Mouse (Mus musculus): Measurements from ENCODE around the gene Cacna2d3. TPM values are rescaled to one million over a fixed set of nuclear protein-coding genes. Genes with fewer than 3 reads are reported as not detected.

Gene Cacna2d3
- polyA plus RNA-seq, 1 experiment from 2014 or later, result 19.1 TPM

- no peaks in the 10 kb centered on the region for H3K4me1 ChIP-seq (ENCODE audit: control insufficient read depth, insufficient read depth, low read length)
- H3K27me3 ChIP-seq (ENCODE audit: control insufficient read depth, insufficient read depth, low read length), result peaks cover 44% of the 10 kb centered on the region
- H3K4me2 ChIP-seq (ENCODE audit: low read depth), result peak overlapping the region; percentile 98
- H3K9me3 ChIP-seq (ENCODE audit: control insufficient read depth, low read length), result no peaks in the 10 kb centered on the region
- DNase-seq (ENCODE audit: low spot score) (peak; percentile 76), ATAC-seq (ENCODE audit: insufficient read depth, low FRiP score, low TSS enrichment) (peak; percentile 73)
- peak overlapping the region; percentile 76 for H3K27ac ChIP-seq (ENCODE audit: low read depth, low read length)
- H3K9ac ChIP-seq (ENCODE audit: low read length), result peak overlapping the region; percentile 75
- H3K4me3 ChIP-seq (ENCODE audit: low read depth, low read length), result peak overlapping the region; percentile 68
- WGBS, result under 1% methylated on average over 76 of the region's 76 CpGs
- H3K36me3 ChIP-seq (ENCODE audit: control insufficient read depth, insufficient read depth, low read length), result no peaks in the 10 kb centered on the region
Measured at GRCm38 (mm10) chr14:29722386-29723221, 940 bp upstream of the Cacna2d3 start.

- H3K9ac ChIP-seq (ENCODE audit: low read length), result peak overlapping the region; percentile 75
- H3K4me1 ChIP-seq (ENCODE audit: control insufficient read depth, insufficient read depth, low read length), result no peaks in the 10 kb centered on the region
- H3K27me3 ChIP-seq (ENCODE audit: control insufficient read depth, insufficient read depth, low read length), result peaks cover 47% of the 10 kb centered on the region
- H3K4me2 ChIP-seq (ENCODE audit: low read depth), result peak overlapping the region; percentile 98
- DNase-seq (ENCODE audit: low spot score) (no peak), ATAC-seq (ENCODE audit: insufficient read depth, low FRiP score, low TSS enrichment) (peak; percentile 17; the same call in 1 of the 2 replicates)
- no peaks in the 10 kb centered on the region for H3K36me3 ChIP-seq (ENCODE audit: control insufficient read depth, insufficient read depth, low read length)
- peak overlapping the region; percentile 68 for H3K4me3 ChIP-seq (ENCODE audit: low read depth, low read length)
- under 1% methylated on average over 11 of the region's 11 CpGs for WGBS
- H3K27ac ChIP-seq (ENCODE audit: low read depth, low read length), result peak overlapping the region; percentile 76; the same call in 1 of the 2 replicates
- H3K9me3 ChIP-seq (ENCODE audit: control insufficient read depth, low read length), result no peaks in the 10 kb centered on the region
Measured at GRCm38 (mm10) chr14:29721131-29721487, 555 bp downstream of the Cacna2d3 start.

GRCm38 (mm10) chr14:29720334-29720911, 1.2 kb downstream of the Cacna2d3 start:
- ATAC-seq (ENCODE audit: insufficient read depth, low FRiP score, low TSS enrichment) (no peak), DNase-seq (ENCODE audit: low spot score) (peak; percentile 23)
- Histone ChIP-seq H3K4me1 (ENCODE audit: control insufficient read depth, insufficient read depth, low read length) (no peaks in the 10 kb centered on the region), H3K9ac (ENCODE audit: low read length) (peak overlapping the region; percentile 75), H3K4me2 (ENCODE audit: low read depth) (peak overlapping the region; percentile 98), H3K36me3 (ENCODE audit: control insufficient read depth, insufficient read depth, low read length) (no peaks in the 10 kb centered on the region), H3K9me3 (ENCODE audit: control insufficient read depth, low read length) (no peaks in the 10 kb centered on the region), H3K27ac (ENCODE audit: low read depth, low read length) (no peak overlapping the region), H3K27me3 (ENCODE audit: control insufficient read depth, insufficient read depth, low read length) (peaks cover 47% of the 10 kb centered on the region), H3K4me3 (ENCODE audit: low read depth, low read length) (peak overlapping the region; percentile 68)
- WGBS, result 1% methylated on average over 17 of the region's 17 CpGs

GRCm38 (mm10) chr14:29712621-29713020, 9.0 kb downstream of the Cacna2d3 start:
- Histone ChIP-seq H3K9ac (ENCODE audit: low read length) (no peak overlapping the region), H3K27ac (ENCODE audit: low read depth, low read length) (no peak overlapping the region), H3K4me1 (ENCODE audit: control insufficient read depth, insufficient read depth, low read length) (no peaks in the 10 kb centered on the region), H3K4me2 (ENCODE audit: low read depth) (no peak overlapping the region), H3K27me3 (ENCODE audit: control insufficient read depth, insufficient read depth, low read length) (peaks cover 3% of the 10 kb centered on the region; the same call in 1 of the 2 replicates), H3K4me3 (ENCODE audit: low read depth, low read length) (no peak overlapping the region), H3K36me3 (ENCODE audit: control insufficient read depth, insufficient read depth, low read length) (no peaks in the 10 kb centered on the region), H3K9me3 (ENCODE audit: control insufficient read depth, low read length) (no peaks in the 10 kb centered on the region)
- ATAC-seq (ENCODE audit: insufficient read depth, low FRiP score, low TSS enrichment) (no peak), DNase-seq (ENCODE audit: low spot score) (no peak)
- 71% methylated on average over 3 of the region's 3 CpGs for WGBS

- no peak overlapping the region for H3K4me2 ChIP-seq (ENCODE audit: low read depth)
- peak; percentile 24 for DNase-seq (ENCODE audit: low spot score)
- H3K27ac ChIP-seq (ENCODE audit: low read depth, low read length), result no peak overlapping the region
- H3K9me3 ChIP-seq (ENCODE audit: control insufficient read depth, low read length), result no peaks in the 10 kb centered on the region
- H3K4me3 ChIP-seq (ENCODE audit: low read depth, low read length), result no peak overlapping the region
- no peaks in the 10 kb centered on the region for H3K36me3 ChIP-seq (ENCODE audit: control insufficient read depth, insufficient read depth, low read length)
- ATAC-seq (ENCODE audit: insufficient read depth, low FRiP score, low TSS enrichment), result no peak
- no peaks in the 10 kb centered on the region; the same call in 1 of the 2 replicates for H3K27me3 ChIP-seq (ENCODE audit: control insufficient read depth, insufficient read depth, low read length)
- WGBS, result 35% methylated on average over 18 of the region's 18 CpGs
- no peak overlapping the region for H3K9ac ChIP-seq (ENCODE audit: low read length)
- no peaks in the 10 kb centered on the region for H3K4me1 ChIP-seq (ENCODE audit: control insufficient read depth, insufficient read depth, low read length)
Measured at GRCm38 (mm10) chr14:29707561-29708335, 13.9 kb downstream of the Cacna2d3 start.

- WGBS, result 79% methylated on average over 5 of the region's 5 CpGs
- ATAC-seq (ENCODE audit: insufficient read depth, low FRiP score, low TSS enrichment), result no peak
- H3K4me2 ChIP-seq (ENCODE audit: low read depth), result no peak overlapping the region
- no peak overlapping the region for H3K9ac ChIP-seq (ENCODE audit: low read length)
- H3K9me3 ChIP-seq (ENCODE audit: control insufficient read depth, low read length), result no peaks in the 10 kb centered on the region
- H3K4me3 ChIP-seq (ENCODE audit: low read depth, low read length), result no peak overlapping the region
- H3K4me1 ChIP-seq (ENCODE audit: control insufficient read depth, insufficient read depth, low read length), result no peaks in the 10 kb centered on the region
- H3K36me3 ChIP-seq (ENCODE audit: control insufficient read depth, insufficient read depth, low read length), result no peaks in the 10 kb centered on the region
- DNase-seq (ENCODE audit: low spot score), result no peak
- H3K27me3 ChIP-seq (ENCODE audit: control insufficient read depth, insufficient read depth, low read length), result no peaks in the 10 kb centered on the region; the same call in 1 of the 2 replicates
- no peak overlapping the region for H3K27ac ChIP-seq (ENCODE audit: low read depth, low read length)
Measured at GRCm38 (mm10) chr14:29702762-29703161, 18.9 kb downstream of the Cacna2d3 start.

- H3K9me3 ChIP-seq (ENCODE audit: control insufficient read depth, low read length), result no peaks in the 10 kb centered on the region
- no peaks in the 10 kb centered on the region for H3K36me3 ChIP-seq (ENCODE audit: control insufficient read depth, insufficient read depth, low read length)
- ATAC-seq (ENCODE audit: insufficient read depth, low FRiP score, low TSS enrichment) (no peak), DNase-seq (ENCODE audit: low spot score) (peak; percentile 51)
- WGBS, result 6% methylated on average over 3 of the region's 3 CpGs
- no peak overlapping the region for H3K4me2 ChIP-seq (ENCODE audit: low read depth)
- H3K9ac ChIP-seq (ENCODE audit: low read length), result no peak overlapping the region
- no peak overlapping the region for H3K27ac ChIP-seq (ENCODE audit: low read depth, low read length)
- no peaks in the 10 kb centered on the region for H3K27me3 ChIP-seq (ENCODE audit: control insufficient read depth, insufficient read depth, low read length)
- no peak overlapping the region for H3K4me3 ChIP-seq (ENCODE audit: low read depth, low read length)
- H3K4me1 ChIP-seq (ENCODE audit: control insufficient read depth, insufficient read depth, low read length), result no peaks in the 10 kb centered on the region
Measured at GRCm38 (mm10) chr14:29696131-29696530, 25.5 kb downstream of the Cacna2d3 start.

GRCm38 (mm10) chr14:29672436-29673050, 49.1 kb downstream of the Cacna2d3 start:
- H3K4me3 ChIP-seq (ENCODE audit: low read depth, low read length), result no peak overlapping the region

More at GRCm38 (mm10) chr14:29672436-29673050, 49.1 kb downstream of the Cacna2d3 start:
- Histone ChIP-seq H3K36me3 (ENCODE audit: control insufficient read depth, insufficient read depth, low read length) (no peaks in the 10 kb centered on the region), H3K4me2 (ENCODE audit: low read depth) (no peak overlapping the region), H3K27me3 (ENCODE audit: control insufficient read depth, insufficient read depth, low read length) (no peaks in the 10 kb centered on the region), H3K4me1 (ENCODE audit: control insufficient read depth, insufficient read depth, low read length) (no peaks in the 10 kb centered on the region), H3K9me3 (ENCODE audit: control insufficient read depth, low read length) (no peaks in the 10 kb centered on the region), H3K27ac (ENCODE audit: low read depth, low read length) (no peak overlapping the region), H3K9ac (ENCODE audit: low read length) (no peak overlapping the region)
- DNase-seq (ENCODE audit: low spot score), result no peak
- no peak for ATAC-seq (ENCODE audit: insufficient read depth, low FRiP score, low TSS enrichment)
- WGBS, result 53% methylated on average over 1 of the region's 1 CpGs

All from neural tube, embryonic 11.5 days (tissue).